Mouse (Mus musculus): ENCODE results near the gene Arhgap25. TPM values are rescaled to one million over a fixed set of nuclear protein-coding genes. Genes with fewer than 3 reads are reported as not detected.
"Not testable (repeated sequence)": the region's sequence is repeated elsewhere in the genome, so short reads cannot be mapped to it uniquely, and the experiment has no call there.

The Arhgap25 gene
- polyA plus RNA-seq (2012; rRNA removed), result 2.5 and 3.0 TPM in 2 replicates

DNA sequence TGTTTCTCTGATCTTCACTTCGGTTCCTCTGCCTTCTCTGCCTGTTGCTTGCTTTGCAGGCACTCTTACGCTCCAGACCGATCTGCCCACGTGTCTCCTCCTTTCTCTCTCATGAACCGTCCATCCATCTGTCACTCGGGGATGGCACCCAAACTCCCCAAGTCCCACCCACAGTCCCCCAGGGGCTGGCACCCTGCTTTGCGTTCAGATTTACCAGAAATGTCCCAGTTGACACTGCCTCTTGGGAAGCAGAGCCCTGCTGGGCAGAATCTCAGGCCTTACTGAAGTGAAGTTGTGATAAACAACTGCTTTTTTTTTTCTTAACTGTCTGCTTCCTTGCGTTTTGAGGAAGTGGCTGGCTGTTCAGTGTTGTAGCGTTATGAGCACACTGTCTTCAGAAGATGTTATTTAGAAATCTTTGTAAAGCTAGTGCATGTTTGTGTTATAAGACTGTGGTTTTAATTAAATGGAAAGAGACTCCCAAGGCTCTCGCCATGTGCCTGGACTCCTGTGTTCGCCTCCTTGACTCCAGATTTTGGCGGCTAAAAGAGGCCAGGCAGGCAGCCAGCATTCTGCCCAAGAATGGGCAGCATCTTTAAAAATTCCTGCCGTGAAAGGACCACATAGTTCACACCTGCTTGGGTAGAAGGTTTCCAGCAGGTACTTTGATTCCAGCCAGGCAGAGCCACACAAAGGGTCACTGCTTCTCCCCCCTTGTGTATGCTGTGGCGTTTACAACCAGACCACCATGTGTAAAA lies at the start of gene Arhgap25:
Arhgap25 (minus strand) TSS at position 307 of the 758 bp plus-strand sequence.
- DNase-seq (ENCODE audit: low read depth, low spot score), result no peak
- WGBS, result 57% methylated on average over 14 of the region's 14 CpGs

DNA sequence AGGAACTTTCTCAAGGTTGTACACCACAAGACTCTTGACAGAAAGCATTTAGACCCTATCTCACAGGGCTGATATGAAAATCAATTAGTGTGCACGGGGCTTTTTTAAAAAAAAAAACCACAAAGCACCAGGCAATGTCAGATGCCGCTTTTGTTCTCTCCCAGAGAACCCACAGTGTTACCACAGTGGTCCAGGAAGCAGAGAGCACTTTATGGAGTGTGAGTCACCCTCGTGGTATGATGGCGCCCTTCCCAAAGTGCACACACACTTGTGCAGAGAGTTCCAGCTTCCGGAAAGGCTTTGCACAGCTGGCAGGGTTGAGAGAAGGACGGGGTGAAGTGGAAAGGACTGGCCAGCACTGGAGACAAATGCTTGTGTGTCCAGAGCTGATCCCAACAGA lies 49.4 kb upstream of the Arhgap25 start:
- DNase-seq (ENCODE audit: low read depth, low spot score), result peak; percentile 59
- 3% methylated on average over 6 of the region's 6 CpGs for WGBS

DNA sequence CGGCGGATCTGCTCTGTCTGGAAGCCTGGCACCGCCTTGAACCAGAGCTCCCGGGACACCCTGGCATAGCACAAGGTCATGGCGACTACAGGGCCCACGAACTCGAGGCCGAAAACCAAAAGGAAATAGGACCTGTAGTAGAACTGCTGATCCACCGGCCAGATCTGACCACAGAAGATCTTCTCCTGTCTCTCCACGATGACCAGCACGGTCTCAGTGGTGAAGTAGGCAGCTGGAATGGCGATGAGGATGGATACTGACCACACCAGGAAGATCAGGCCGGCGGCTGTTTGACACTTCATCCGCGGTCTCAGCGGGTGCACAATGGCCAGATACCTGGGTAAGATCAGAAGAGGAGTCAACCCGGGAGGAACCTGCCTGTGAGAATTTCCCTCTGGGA lies 48.5 kb upstream of the Arhgap25 start:
- no peak for DNase-seq (ENCODE audit: low read depth, low spot score)
- 93% methylated on average over 18 of the region's 18 CpGs for WGBS

DNA sequence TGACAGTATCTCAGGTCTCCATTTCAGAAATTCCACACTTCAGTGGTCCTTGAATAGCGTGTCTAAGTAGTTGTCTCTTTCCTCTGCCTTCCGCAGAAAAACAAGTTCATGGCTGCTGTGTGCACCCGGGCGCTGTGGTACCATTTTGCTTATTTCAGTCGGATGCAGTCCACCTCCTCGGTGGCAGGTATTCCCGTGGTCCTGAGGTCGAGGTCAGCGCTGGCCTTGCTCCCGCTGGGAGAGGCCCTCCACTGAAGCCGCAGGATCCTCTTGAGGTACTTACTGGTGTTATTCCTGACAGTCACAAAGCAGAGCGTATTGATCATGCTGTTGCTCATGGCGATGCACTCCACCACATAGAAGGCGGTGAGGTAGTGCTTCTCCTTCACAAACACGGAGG lies 48.0 kb upstream of the Arhgap25 start:
- DNase-seq (ENCODE audit: low read depth, low spot score), result no peak
- WGBS, result 93% methylated on average over 15 of the region's 15 CpGs

DNA sequence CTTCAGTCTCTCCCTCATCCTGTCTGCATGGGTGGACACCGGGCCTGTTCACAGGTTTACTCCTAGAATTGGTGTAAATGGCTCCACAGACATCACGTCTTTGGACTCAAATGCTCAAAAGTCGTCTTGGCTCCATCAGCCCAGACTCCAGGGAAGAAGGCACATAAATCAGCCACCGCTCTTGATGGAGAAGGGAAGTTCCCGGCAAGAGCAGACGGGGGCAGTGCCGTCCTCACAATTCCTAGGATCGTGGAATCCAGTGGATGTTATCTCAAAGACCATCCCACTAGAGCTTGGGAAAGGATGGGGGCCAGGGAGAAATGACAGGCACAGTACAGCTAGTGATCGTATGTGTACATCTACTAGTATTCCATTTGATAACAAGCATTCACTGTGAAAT lies 45.2 kb upstream of the Arhgap25 start:
- DNase-seq (ENCODE audit: low read depth, low spot score), result no peak
- WGBS, result 61% methylated on average over 9 of the region's 9 CpGs

DNA sequence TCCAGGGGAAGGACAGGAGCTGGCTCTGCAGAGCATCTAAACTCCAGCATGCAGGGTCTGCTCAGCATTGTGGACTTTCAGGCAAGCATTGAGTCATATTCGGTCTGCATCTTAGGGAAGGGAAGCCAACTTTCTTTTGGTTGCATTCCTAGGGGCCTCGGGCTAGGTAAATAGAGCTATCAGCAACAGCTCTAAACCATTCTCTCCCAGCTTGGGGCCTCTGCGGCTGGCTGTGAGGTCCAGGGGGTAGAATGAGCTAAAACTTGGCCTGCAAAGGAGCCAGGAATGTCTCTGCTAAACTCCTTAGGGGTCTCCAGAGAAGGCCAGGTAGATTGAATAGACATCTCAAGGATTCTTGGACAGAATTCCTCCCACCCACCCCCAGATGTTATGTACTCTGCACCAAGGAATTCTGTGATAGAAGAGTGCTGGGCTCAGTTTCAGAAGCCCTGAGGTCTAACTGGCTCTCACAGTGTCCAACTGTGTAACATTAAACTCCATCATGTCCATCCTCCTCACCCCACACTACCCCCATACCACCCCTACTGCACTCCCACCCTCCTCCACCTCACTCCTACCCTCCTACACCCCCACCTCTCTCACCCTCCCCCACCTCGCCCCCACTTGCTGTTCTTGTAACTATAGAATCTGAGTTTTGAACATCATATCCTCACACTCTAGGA lies 43.7 kb upstream of the Arhgap25 start:
- DNase-seq (ENCODE audit: low read depth, low spot score), result no peak
- 37% methylated on average over 4 of the region's 4 CpGs for WGBS

DNA sequence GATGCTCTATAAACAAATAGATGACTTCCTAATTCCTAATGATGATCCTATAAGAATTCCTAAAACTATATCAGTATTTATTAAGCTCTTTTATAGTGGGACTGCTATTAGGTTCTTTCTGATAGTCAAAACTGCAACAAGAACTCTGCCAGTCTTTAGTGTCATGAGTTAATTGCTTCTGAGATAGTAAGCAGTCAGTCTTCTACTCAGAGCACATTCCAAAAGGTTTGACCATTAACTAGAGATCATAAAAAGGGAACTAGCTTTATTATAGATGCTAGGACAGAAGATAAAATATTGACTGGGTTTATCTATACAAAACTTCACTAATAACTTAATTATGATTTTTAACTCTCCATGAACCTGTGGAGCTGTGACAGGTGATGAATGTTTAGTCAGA lies 38.8 kb upstream of the Arhgap25 start:
- not testable (repeated sequence) for DNase-seq (ENCODE audit: low read depth, low spot score)

DNA sequence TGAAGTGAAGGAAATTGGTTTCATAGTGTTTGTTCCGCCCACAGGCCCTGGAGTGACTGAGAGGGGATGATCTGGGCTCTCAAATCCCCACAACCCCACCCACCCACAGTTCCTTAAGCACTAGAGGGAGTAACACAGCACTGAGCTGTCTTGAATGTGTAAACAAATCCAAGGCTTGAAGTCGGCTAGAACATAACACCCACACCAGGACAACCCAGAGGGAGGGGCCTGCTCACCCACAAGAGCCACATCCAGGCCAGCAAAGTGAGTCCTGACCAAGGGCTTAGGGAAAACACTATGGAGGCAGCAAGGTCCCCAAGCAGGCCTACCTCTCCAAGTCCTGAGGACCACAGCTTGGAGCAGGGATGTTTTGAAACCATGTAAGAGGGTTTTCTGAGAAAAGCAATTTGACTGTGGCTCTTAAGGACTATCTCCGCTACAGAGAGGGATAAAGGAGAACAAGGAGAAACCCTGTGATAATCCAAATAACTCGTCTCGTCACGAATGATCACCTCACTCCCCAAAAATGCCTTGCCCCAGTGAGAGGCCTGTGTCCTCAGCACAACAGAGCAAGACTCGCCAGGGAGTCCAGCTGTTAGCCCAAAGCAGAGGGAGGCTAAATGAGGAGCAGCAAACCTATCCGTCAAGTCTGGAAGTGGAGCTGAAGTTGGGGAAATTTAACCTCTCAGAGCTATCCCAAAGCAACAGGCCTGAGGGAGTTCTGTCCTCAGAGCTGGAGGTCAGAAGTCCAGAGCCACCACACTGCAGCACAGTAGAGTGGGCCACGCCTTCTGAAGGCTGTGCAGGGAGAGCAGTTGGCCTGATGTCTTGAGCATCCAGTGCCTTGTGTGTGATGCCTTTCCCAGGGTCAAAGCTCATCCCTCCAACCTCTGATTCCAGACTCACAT lies 34.9 kb upstream of the Arhgap25 start:
- 55% methylated on average over 9 of the region's 9 CpGs for WGBS
- DNase-seq (ENCODE audit: low read depth, low spot score), result no peak

DNA sequence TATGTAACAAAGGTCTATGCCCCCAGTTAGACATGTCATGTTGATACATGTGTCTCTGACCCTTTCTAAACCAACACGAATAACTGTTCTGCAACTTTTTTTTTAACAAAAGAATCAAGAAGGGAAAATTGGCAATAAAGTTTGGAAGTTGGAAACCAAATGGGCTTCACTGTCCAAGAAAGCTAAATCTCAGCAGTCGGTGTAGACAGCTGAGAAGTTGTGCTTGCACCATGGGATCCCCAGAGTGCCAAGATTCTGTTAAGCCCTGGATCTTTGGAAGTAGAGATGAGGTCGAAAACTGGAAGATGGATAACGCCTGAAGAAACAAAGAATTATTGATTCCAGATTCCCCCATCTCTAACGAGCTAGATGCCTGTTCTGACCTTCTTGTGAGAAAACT lies 32.1 kb upstream of the Arhgap25 start:
- DNase-seq (ENCODE audit: low read depth, low spot score), result no peak
- 67% methylated on average over 5 of the region's 5 CpGs for WGBS

DNA sequence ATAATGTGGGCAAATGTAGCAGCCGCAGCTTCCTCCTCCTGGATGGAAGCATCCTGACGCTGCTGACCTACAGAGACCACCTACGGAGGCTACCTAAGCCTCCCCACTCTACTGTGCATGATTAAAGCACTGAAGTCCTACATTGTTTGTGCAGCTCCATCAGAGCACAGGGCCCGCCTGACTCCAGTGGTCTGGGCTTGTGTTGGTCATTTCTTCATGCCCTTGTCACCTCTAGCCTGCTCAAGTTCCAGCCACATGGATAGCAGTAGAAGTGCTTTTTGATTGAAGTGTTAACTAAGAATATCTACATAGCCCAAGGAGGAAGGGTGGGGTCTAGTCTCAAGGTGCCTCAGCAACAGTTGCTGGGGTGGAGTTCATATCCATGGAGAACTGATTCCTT lies 31.3 kb upstream of the Arhgap25 start:
- WGBS, result 93% methylated on average over 4 of the region's 4 CpGs
- DNase-seq (ENCODE audit: low read depth, low spot score), result no peak

DNA sequence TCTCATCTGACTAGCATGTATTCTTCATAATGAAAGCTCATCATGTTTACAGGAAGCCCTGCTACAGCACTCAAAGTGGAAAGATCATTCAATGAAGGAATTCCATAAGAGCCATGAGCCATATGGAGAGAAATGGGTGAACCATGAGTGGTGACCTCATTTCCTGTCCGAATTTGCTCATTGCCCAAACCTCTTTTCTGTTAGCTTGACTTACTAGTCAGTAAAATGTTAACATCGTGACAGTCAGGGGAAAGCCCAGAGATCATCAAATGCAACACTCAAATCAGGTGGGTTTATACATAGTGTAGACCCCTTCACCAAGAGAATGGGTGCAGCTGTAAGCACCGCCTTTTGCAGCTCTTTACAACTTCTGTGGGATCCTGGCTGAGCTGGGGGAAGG lies 20.7 kb upstream of the Arhgap25 start:
- 76% methylated on average over 3 of the region's 3 CpGs for WGBS
- DNase-seq (ENCODE audit: low read depth, low spot score), result no peak

DNA sequence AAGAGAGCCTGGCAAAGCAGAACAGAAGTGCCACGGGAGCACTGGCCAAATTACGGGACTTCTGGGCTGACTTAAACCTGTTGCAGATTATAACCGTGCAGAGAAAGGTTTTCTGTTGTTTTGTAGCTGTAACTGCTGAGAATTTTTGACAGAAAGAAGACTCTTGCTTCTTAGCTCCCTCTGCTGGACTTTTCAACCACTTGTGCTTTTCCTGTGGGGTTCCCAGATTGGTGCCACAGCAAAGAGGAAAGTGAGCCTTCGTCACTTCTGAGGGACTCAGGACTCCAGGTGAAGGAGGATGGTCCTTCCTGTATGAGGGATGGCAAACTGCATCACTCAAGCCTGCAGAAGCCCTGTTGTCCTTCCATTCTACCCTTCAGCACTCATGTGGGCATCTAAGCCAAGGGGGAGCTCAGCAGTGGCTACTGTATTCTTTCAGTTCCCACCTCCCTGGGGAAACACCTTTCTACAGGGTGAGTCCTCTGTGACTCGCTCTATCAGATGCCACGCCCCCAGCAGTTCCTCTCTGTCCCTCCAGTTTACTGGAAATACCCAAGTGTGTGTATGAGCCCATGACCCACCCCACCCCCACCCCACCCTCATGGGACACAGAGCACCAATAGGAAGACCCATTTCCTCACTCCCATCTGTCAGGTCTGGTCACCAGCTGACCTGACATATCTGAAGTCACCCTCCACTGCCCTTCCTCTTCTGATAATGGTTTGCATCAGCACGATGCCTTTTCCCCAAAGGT lies 19.2 kb upstream of the Arhgap25 start:
- DNase-seq (ENCODE audit: low read depth, low spot score), result no peak
- WGBS, result 39% methylated on average over 7 of the region's 7 CpGs

DNA sequence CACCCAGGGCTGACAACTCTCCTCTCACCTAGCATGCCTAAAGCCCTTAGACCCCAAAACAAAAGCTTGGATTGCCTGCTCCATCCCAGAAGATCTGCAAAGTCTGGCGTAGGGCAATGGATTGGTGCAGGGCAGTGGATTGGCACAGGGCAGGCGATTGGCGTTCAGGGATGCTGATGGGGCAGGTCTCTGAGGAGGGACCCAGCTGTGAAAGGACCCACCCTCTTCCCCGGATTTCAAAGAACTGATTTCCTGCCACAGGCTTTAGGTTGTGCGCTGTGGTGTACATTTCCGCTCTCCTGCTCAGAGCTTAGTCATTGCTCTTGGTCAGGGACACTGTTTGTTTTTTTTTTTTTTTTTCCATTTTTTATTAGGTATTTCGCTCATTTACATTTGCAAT lies 14.8 kb upstream of the Arhgap25 start:
- no peak for DNase-seq (ENCODE audit: low read depth, low spot score)
- 78% methylated on average over 7 of the region's 7 CpGs for WGBS

DNA sequence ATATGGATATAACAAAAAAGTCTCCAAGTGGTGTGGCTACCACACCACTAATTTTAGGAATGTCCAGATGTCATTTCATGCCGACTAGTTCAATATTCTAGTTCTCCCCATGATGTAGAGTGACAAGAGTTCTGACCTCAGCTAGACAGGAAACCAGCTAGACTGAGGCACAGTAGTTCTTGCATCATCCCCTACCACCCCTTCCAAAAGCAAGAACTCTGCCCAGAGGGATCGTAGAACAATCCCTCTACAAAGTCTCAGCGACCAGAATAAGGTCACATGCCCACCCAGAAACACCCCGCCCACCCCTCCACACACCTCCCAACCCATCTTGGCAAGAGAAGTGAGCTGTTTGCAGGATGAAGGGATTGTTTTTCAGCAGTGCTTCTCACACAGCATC lies 14.4 kb upstream of the Arhgap25 start:
- 69% methylated on average over 4 of the region's 4 CpGs for WGBS
- no peak for DNase-seq (ENCODE audit: low read depth, low spot score)

DNA sequence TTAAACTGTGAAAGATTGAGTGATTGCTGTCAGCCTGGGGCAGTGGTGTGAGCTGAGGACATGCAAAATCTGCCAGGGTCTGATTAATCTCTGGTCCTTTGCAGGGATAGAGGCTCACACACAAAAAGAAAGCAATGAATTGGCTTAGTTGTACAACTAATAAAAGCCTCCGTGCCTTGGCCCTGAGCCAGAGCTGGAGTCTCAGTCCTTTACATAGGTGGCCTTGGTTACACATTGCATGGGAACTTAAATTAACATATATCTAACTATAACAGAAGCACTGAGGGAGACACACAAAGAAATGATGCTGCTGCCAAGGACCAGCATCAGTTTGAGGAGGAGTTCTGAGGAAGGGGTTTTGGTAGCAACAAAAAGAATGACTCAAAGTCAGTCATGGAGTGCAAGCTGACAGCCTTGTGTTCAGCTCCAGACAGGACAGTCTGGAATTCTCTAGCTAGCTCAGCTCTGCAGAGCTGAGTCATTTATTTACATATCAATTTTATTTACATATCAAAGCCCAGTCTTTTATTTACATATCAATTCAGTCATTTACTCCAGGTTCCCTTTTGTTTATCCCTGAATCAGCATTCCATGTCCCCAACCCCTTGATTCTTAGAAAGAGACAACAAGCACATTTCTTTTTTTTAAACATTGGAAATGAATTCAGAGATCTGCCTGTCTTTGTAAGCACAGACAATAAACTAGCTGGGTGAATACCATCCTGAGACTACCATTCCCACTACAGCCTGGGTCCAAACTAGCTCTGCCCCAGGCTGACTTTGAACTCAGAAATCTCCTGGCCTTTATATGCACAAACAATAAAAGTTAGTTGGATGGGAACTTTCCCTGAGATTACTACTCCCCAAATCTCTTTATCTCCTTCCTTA lies 12.5 kb upstream of the Arhgap25 start:
- no peak for DNase-seq (ENCODE audit: low read depth, low spot score)
- WGBS, result 12% methylated on average over 1 of the region's 1 CpGs

DNA sequence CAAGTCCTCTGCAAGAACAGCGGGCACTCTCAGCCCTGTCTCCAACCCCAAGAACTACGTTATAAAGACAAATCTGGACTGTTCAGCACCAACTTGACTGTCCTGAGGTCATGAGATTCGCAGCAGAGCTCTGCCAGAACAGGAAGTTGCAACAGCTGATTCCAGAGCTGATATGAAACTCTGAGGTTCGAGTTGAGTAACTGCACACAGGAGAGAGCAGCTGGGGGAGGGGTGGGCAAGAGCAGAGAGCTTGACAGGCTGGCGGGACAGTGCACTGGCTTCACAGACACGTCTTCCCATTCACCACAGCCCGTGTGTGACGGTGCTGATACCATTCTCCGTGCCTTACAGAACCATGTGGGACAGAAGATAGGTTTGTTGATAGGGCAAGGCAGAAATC lies 9.0 kb upstream of the Arhgap25 start:
- WGBS, result 53% methylated on average over 9 of the region's 9 CpGs
- no peak for DNase-seq (ENCODE audit: low read depth, low spot score)

DNA sequence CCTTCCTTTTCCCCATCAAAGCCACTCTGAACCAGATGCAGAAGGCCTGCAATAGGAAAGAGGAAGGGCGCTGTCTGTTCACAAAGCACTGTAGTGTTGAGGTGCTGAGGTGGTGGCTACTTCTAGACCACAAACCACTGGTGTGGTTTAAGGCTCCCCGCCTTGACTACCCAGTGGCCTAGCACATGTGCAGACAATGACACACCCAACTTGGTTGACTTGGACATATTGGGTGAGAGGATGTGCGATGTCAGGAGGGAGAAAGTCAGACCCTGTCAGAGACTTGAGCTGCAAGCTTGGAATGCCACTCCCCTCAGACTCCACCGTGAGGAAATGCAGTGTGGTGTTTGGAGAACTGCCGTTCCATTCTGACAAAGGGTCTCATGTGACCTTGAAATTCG lies 8.1 kb upstream of the Arhgap25 start:
- no peak for DNase-seq (ENCODE audit: low read depth, low spot score)

DNA sequence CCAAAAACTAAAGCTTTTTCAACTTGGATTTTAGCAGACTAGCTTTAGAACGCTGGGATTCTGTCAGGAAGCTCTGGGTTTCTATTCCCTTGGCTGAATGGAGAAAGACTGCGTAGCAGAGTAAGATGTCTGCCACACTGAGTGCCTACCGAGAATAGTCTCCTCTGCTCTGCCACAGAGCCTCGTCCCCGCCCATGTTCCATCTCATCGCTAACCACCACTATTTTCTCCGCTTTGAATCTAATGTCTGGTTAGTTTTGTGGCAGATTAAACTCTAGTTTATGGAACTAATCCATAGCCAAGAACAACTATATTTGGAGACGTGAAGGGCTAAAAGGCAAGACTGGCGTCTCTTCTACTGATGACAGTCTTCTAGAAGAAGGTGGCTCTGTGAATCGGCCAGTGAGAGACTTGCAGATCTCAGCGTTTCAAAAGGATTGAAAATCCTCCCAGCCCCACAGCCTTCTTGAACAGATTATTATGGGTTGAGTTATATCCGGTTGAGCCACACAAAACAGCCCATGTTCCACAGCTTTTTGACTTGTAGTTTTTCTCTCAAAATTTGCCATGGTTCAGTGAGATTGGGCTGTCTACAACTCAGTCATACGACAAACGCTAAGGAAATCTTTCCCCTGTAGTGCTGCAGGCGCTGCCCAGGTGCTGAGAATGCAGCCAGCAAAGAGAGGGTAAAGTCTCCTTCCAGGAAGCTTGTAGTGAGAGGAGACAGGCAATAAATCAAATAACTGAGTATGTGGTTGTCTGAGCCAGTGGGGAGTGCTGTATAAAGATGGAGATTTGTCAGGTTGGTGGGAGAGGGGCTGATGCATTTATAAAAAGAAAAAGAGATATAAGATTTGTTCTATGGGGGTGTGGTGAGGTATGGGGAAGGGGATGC lies 5.6 kb upstream of the Arhgap25 start:
- 46% methylated on average over 15 of the region's 15 CpGs for WGBS
- DNase-seq (ENCODE audit: low read depth, low spot score), result no peak

More for the DNA sequence above, 8.1 kb upstream of the Arhgap25 start:
- WGBS, result 68% methylated on average over 6 of the region's 6 CpGs
